Mouse (Mus musculus): Measurements from ENCODE around the gene Prelp.
A peak's percentile ranks its signal among the peaks of the same experiment; 100 is the strongest.

Gene Prelp

DNA sequence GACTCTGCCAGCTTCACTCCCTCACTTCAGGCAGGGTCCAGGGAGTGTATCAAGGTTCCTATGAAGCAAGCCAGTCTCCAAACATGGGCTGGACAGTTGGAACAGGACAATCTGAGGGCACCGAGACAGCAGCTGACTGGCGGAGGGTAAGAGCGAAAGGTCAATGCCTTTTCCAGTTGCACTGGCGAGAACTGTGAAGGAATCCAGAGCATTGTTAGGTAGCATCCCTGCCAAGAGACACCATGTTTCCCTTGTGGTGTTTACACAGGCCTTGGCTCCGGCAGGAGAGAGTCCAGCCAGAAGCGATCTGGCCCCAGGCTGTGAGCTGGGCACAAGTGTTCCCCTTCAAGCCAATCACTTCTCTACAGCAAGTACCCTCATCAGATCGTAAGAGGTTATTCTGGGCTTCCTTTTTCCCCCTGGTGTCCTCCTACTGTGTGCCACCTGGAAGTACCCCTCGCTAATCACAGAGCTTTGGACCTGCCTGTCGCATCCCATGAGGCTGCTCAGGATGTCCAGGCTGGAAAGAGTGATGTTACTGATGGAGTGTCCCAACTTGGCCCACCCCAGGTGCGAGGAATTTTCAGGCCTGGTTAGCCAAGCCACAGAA, 13.2 kb upstream of the Prelp start:
- DNase-seq (ENCODE audit: low spot score) = peak; percentile 96

DNA sequence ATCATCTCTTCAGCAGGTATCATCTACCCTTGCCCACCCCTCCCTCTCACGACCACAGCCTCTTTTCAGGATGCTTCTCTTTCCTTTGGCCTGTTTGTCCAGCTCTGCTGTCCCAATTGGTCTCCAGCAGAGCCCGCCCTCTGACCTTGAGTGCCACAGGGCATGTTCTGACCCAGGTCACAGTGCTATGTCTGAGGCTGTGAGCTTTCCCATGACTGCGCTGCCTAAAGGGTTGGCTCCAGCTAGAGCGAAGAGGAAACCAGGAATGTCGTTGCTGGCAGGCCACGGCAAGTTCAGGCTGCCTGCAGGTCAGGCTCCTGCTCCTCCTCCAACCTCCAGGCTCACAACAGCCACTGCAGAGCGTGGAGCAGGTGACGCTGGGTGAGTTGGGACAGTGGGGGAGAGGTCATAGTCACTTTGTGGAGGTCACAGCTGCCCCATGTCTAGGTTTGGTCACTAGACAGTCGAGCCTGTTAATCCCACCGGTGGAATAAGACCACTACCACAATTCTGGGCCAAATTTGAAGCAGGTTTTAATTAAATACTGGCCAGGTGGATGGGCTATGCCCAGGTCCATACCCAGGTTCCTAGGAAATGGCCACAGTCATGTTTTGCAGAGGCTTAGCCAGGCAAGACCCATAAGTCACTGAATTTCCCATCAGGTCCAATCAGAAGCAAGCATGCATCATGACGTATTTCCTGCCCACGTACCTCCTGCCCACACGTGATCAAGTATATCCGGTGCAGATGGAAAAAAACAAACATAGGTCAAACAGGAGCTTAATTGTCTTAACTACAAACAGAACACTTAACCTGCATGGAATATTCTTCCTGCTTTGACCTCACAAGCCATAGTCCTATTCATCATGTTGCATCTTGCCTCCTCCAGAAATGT, 12.3 kb upstream of the Prelp start:
- peak; percentile 73 for DNase-seq (ENCODE audit: low spot score)

GRCm38 (mm10) chr1:133929980-133930379, 8.8 kb upstream of the Prelp start:
- DNase-seq (ENCODE audit: low spot score) = peak; percentile 57

- DNase-seq (ENCODE audit: low spot score) = no peak
These were observed 4.0 kb upstream of the Prelp start for GRCm38 (mm10) chr1:133925223-133925622.

GRCm38 (mm10) chr1:133924141-133924875, 3.1 kb upstream of the Prelp start:
- no peak for DNase-seq (ENCODE audit: low spot score)

DNA sequence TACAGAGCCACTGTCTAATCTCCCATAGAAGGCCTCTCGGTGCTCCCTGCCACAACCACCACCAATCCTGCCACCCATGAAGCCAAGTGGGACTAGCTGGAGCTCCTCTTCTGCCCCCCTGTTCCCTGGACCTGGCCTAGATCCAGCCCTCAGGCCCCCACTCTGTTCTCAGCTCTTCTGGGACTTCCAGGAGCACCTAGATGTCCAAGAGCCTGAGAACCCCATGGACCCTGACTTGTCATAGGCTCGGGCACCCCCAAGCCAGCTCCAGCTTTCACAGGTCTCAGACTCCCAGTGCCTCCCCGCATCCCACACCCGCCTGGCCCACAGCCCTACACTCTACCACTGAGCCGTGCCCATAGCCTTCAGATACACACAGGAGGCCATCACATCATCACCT, 1.9 kb upstream of the Prelp start:
- no peak for DNase-seq (ENCODE audit: low spot score)

DNA sequence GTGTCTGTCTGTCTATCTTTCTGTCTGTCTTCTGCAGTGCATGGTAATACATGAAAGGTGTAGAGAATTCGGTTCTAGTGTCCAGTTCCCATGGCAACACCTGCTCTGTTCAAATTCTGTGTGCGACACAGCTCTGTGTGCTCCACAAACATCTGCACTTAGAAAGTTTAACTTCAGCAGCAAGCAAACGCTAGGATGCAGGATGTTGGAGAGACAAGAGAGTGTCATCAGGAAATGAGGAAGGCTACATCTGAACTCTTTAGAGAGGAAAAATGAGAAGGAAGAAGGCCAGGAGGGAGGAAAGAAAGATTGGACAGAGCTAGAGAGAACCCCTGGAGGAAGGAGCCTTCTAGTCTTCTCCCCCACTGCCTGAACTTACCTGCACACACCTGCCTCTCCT, 338 bp downstream of the Prelp start:
- DNase-seq (ENCODE audit: low spot score) = no peak

DNA sequence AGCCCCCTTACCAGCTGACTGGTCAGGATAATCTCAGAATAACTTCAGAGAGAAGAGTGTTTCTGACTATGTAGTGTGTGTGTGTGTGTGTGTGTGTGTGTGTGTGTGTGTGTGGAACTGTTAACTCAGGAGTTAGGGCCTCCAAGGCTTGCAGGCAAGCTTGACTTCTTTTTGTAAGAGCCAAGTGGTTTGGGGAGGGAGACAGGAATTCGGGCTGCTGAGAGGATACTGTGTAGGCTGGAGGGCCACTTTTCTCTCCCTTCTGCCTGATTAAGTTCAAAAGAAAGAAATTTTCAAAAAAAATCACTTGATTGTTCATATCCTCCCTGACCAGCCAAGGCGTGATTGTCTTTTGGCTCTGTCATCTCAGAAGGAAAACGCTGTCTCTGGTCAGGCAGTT, 813 bp downstream of the Prelp start:
- no peak for DNase-seq (ENCODE audit: low spot score)

DNA sequence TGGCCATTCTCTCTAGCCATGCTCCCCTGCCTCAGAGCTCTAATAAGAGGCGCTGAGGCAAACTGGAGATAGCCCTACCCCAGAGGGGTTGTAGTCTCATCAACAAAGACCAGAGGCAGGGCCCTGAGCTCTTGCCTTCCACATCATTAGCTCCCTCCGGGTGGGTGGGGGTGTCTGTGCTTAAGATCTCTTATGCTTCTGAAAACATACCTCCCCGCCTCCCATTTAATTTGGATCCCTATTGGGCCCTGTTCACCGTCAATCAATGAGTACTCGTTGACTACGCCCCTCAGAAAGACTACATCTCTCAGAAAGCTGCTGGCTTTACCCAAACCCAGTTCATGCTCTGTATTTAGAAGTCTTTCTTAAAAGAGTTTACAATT, 3.1 kb downstream of the Prelp start:
- DNase-seq (ENCODE audit: low spot score) = peak; percentile 47

GRCm38 (mm10) chr1:133917456-133918087, 3.6 kb downstream of the Prelp start:
- DNase-seq (ENCODE audit: low spot score) = peak; percentile 73

DNA sequence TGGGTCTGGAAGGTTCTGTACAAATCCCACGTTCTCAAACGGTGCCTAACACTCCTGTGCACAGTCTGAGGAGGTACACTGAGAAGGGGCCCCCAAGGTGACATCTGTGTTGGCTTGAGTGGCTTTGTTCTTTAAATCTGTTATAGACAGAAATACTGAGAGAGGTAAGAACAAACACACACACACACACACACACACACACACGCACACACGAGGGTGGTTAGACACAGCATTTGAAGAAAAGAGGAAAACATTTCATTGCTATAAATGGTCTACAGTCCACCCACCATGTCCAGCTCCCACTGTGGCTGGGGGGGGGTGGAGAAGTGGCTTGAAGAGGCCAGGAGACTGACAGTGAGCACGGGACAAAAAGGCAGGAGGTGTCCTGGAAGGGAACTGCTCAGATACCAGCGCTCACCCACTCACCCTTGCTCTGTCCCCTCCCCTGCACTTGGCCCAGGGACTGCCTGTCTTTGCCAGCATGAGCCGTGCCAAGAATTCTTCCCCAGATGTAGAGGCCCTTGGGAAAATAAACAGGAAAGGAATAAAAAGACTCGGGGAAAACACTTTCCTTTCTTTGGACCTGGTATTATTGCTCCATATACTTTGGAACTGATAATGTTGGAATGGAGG, 5.4 kb downstream of the Prelp start:
- peak; percentile 94 for DNase-seq (ENCODE audit: low spot score)

DNA sequence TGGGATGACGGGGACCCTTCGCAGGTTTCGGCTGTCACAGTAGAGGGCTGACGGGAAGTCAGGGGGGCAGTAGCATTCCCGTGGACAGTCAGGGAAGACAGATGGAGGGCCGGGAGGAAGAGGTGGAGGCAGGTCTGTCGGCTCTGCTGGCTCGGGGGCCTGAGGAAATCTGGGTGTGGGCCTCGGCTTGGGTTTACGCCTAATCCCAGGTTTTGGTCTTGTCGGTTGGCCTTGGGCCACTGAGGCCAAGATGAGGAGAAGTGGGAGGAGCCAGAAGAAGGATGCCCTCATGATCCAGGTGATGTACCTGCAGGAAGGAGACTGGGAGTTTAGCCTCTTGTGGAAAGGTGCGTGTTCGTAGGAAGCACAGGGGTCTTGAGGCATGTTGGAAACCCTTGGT, 6.1 kb downstream of the Prelp start:
- DNase-seq (ENCODE audit: low spot score) = no peak

- peak; percentile 58 for DNase-seq (ENCODE audit: low spot score)
These were observed 8.2 kb downstream of the Prelp start for GRCm38 (mm10) chr1:133913018-133913417.

GRCm38 (mm10) chr1:133911456-133911855, 9.8 kb downstream of the Prelp start:
- DNase-seq (ENCODE audit: low spot score) = peak; percentile 89

DNA sequence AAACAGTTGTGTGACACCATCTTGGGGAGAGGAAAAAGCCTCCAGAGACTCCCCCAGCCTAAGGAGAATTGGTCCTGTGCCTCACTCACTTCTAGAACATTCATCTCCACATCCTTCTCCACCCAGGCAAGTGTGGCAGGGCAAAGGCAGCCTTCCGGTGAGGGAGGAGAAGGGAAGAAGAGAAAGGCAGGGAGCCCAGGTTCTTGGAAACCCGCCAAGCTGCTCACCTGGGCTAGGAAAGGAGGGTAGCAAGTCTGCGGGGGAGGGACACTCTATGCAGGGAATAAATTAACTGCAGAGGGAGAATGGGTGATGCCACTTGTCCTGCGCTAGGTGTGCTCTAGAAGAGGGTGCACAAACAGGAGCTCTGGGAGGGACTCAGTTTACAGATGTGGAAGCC, 10.2 kb downstream of the Prelp start:
- DNase-seq (ENCODE audit: low spot score) = no peak

DNA sequence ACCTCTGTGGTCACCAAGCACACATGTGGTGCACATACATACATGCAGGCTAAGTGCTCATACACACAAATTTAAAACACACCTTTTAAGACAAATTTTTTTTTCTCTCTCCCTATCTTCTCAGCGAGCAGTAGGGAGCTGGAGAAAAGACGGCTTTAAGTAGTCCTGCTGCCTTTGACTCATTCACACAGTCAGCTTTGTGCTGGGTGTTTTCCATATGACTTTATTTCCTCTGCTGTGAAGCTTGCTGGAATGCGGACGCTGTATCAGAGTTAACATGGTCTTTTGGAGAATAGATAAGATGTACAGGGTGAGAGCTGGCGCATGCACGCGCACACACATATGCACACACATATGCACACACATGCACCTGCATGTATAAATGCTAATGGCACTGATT, 11.1 kb downstream of the Prelp start:
- DNase-seq (ENCODE audit: low spot score) = no peak

DNA sequence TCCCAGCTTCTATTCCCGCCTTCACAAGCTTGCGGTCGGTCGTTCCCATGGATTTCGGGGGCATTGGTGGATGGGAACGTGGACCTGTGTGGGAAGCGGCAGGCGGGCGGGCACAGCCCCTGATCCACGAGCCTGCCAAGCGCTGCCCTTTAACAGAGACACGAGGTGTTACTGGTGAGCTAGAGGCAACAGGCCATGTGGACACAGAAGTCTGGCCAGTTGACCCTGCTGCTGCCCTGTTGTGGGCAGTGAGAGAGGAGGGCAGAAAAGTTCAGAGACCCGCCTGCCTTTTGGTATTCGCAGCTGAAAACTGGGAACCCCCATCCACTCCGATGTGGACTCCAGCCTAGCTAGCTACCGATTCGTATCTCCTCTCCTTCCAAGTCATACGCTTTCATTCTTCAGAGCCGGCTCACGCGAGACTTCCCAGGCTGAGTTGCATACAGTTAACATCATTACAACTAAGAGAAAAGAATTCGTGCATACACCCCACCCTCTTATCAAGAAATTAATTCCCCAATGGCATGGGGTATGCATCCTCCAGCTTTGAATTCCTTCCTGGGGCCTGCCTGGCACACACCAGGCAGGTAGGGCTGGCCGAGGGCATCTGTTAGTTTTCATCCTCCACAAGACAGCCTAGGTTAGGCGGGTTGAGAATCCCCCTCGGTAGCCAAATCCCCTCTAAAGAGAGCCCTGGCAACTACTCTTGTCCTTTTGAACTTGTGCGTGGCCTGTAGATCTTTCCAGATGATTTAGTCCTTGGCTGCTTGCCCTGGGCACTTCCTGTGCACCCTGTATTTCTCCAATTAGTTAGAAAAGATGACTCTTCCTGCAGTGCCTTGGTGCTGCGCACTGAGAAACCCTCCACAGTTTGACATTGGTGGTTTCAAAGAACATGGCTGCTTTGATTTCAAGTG, 12.3 kb downstream of the Prelp start:
- DNase-seq (ENCODE audit: low spot score) = peak; percentile 48

DNA sequence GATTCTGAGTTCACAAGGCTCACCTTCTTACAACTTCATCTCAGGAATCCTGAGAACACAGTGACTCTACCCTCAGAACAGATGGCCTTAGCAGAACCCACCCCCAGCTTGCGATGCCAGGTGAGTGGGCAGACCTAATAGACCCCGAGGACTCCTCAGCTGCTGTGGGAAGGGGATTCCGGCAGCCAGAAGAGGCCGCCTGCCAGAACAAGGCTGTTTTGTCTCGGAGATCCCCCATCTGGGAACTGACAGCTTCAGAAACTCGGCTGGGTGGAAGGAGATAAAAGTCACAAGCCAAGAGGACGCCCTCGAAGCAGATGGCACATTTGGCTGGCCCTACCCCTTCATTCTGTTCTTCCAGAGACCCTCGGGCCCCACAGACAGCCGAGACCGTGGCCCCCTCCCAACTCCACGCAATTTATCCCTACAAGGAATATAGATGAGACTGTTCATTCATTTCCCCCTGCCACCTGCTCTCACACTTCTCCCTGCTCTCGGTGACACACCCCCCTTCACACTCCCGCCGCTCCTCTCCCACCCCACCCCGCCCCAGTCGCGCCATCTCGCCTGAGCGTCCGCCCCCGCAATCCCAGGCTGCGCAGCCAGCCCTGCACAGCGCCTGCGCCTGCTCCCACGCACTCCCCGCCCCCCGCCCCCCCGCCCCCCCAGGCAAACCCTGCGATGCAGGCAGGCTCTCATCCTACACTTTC, 13.1 kb downstream of the Prelp start, which contains the start of gene Optc:
Gene Optc (minus strand): TSS at position 51 of the 710 bp plus-strand sequence.
- DNase-seq (ENCODE audit: low spot score) = no peak

DNA sequence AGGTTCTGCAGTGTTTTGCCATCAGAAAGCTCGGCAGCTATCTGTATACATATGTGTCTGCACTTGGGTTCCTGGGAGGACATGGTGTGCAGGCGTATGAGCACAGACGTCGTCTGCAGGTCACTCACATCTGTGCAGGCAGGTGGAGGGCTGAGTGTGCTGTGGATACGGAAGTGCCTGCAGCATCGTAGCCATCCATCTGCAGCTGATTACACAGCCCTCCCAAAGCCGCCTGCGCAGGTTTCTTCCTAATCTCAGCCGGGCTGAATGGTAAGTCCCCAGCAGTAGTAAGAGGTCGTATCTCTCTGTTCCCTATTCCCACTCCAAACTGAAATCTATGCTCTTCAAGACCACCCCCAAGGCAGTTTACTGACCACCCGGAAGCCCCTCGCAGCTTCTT, 14.8 kb downstream of the Prelp start:
- DNase-seq (ENCODE audit: low spot score) = no peak

GRCm38 (mm10) chr1:133900825-133901224, 20.4 kb downstream of the Prelp start:
- peak; percentile 31 for DNase-seq (ENCODE audit: low spot score)
